Comparison of ENCODE assay signal across 19 mouse cellular contexts in the genomic region with DNA sequence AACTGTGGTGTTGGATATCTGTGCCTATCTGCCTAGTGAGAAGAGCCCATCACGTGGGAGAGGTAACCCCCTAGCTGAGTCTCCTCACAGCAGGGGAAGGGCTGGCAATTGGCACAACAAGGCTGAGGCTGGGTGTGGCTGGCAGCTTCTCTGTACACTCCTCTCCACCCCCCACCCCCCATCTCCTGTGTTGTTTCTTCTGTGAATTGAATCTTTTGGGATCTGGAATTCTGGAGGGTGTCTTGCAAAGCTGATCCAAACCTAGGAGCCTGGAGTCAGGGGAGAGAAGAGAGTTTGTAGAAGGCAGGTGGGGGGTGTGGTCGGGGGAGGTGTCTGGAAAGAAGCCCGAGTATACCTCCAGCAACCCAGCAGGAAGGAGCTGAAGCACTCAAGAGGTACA.
"Had no signal": no experiment of that assay in that cellular context is flagged by ENCODE, and none has a peak within 500 bp of the region (broad histone marks: within the 10 kb centered on the region; RNA-seq: fewer than 3 reads in every experiment).

No protein-coding gene starts in this region.

- H3K27ac ChIP-seq: kidney, postnatal 0 days; limb, embryonic 12.5 days; liver, embryonic 13.5 days; lung, embryonic 15.5 days; macrophage; midbrain, embryonic 15.5 days; neural tube, embryonic 13.5 days had no signal

- H3K4me1 ChIP-seq: liver, embryonic 13.5 days; lung, embryonic 15.5 days; megakaryocyte, embryonic 14.5 days; midbrain, embryonic 15.5 days had no signal

- H3K9ac ChIP-seq: limb, embryonic 12.5 days; liver, embryonic 13.5 days; liver, postnatal 0 days; lung, embryonic 15.5 days; midbrain, embryonic 15.5 days; neural tube, embryonic 13.5 days had no signal

- H3K4me2 ChIP-seq: limb, embryonic 12.5 days; liver, embryonic 13.5 days; lung, embryonic 15.5 days; midbrain, embryonic 11.5 days; midbrain, embryonic 15.5 days; neural tube, embryonic 13.5 days had no signal

- H3K4me3 ChIP-seq: limb, embryonic 12.5 days; liver, embryonic 13.5 days; lung, embryonic 15.5 days; megakaryocyte, embryonic 14.5 days; midbrain, embryonic 15.5 days; neural tube, embryonic 13.5 days had no signal

- H3K36me3 ChIP-seq: limb, embryonic 12.5 days; liver, embryonic 13.5 days; lung, embryonic 15.5 days; midbrain, embryonic 15.5 days; neural tube, embryonic 13.5 days had no signal

- ATAC-seq: liver, postnatal 0 days; midbrain, embryonic 15.5 days had no signal

- H3K27me3 ChIP-seq: limb, embryonic 12.5 days; liver, embryonic 13.5 days; lung, embryonic 15.5 days; midbrain, embryonic 15.5 days; neural tube, embryonic 13.5 days had no signal

- DNase-seq: kidney, postnatal 36 days; layer of hippocampus, adult 9-11 months; layer of hippocampus, postnatal 36 days; liver; liver, embryonic 13.5 days; liver, postnatal 0 days; lung, postnatal 14 days; retina, postnatal 1 day; right cerebral cortex, postnatal 4 days; spleen, adult 18-20 months; thymus, postnatal 4 days had no signal

- H3K9me3 ChIP-seq: limb, embryonic 12.5 days; liver, embryonic 13.5 days; lung, embryonic 15.5 days; megakaryocyte, embryonic 14.5 days; midbrain, embryonic 15.5 days; neural tube, embryonic 13.5 days had no signal
